Mouse (Mus musculus) lung, adult 2 months (tissue): Measurements from ENCODE around the gene Ptprr.

Experiments used
- CTCF ChIP-seq: fragments of 200-500 bp; IDR thresholded peaks from 2 replicates; pipeline ENCODE4 v1.5.1; 2011; ENCODE audit warnings: mild to moderate bottlenecking, low read length, control low read depth; ENCODE audit not compliant: insufficient read depth
- POLR2A ChIP-seq: fragments of 200-500 bp; IDR thresholded peaks from 2 replicates; pipeline ENCODE4 v1.6.1; 2011; ENCODE audit warnings: low read depth, mild to moderate bottlenecking, control low read depth, low read length, borderline replicate concordance; ENCODE audit errors: extremely low read depth

DNA sequence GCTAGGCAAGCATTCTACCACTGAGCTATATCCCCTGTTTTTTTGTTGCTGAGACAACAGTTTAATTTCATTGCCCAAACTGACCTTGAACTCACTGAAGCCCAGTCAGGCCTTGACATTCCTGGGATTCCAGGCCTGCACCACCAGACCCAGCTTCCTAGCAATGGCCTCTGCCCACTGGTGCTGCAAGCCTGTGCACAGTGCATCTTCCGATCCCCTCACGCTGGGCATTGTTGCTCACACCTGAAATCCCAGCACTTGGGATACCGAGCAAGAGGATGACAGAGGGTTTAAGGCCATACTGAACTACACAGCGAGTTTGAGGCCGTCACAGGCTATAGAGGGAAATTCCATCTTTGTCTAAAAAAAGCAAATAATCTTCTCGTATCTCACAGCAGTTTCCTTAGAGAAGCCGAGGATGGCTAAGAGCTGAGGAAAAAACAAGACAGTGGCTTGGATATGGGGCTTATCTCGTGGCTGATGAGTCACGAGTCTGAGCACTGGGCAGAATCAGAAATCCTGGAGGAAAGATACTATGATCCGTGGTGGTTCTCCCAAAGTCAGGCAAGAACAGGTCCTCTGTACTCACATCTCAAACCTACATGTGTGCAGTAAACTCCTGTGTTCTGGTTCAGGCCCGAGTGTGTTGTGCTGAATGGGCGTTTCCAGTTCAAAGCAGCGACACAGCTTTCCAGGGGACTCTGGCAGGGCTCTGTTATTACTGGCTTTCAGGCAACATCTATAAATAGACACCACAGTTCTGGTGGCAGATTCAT is 242.8 kb downstream of the Ptprr start:
- TF ChIP-seq CTCF (no peak), POLR2A (no peak)
